Mouse (Mus musculus): ENCODE measurements around the gene Rhou. TPM values are rescaled to one million over a fixed set of nuclear protein-coding genes. Genes with fewer than 3 reads are reported as not detected.
A peak's percentile ranks its signal among the peaks of the same experiment; 100 is the strongest.

Rhou gene
- total and polyA plus RNA-seq, 3 experiments: 12.3 to 43.0 (median 31.7) TPM

- DNase-seq: no peak
Measured at GRCm38 (mm10) chr8:123649483-123649882, 4.2 kb upstream of the Rhou start.

- no peak for DNase-seq
Measured at GRCm38 (mm10) chr8:123651390-123652098, 2.2 kb upstream of the Rhou start.

GRCm38 (mm10) chr8:123652641-123653040 lies 1.1 kb upstream of the Rhou start:
- DNase-seq: no peak

GRCm38 (mm10) chr8:123653994-123654569 lies 353 bp downstream of the Rhou start:
- peak; percentile 84 for DNase-seq

- no peak for DNase-seq
Measured at GRCm38 (mm10) chr8:123654763-123655162, 1.0 kb downstream of the Rhou start.

- peak; percentile 52 for DNase-seq
Measured at GRCm38 (mm10) chr8:123655351-123655779, 1.6 kb downstream of the Rhou start.

- no peak for DNase-seq
Measured at GRCm38 (mm10) chr8:123657826-123658225, 4.1 kb downstream of the Rhou start.

GRCm38 (mm10) chr8:123659469-123660057 lies 5.8 kb downstream of the Rhou start:
- no peak for DNase-seq

GRCm38 (mm10) chr8:123661515-123661914 lies 7.8 kb downstream of the Rhou start:
- no peak for DNase-seq

- DNase-seq: no peak
Measured at GRCm38 (mm10) chr8:123665580-123665979, 11.9 kb downstream of the Rhou start.

GRCm38 (mm10) chr8:123666832-123667231 lies 13.1 kb downstream of the Rhou start:
- no peak for DNase-seq

- DNase-seq: no peak
Measured at GRCm38 (mm10) chr8:123668681-123669080, 15.0 kb downstream of the Rhou start.

GRCm38 (mm10) chr8:123670766-123671165 lies 17.0 kb downstream of the Rhou start:
- no peak for DNase-seq

GRCm38 (mm10) chr8:123671454-123671853 lies 17.7 kb downstream of the Rhou start:
- DNase-seq: no peak

- no peak for DNase-seq
Measured at GRCm38 (mm10) chr8:123672648-123673047, 18.9 kb downstream of the Rhou start.

GRCm38 (mm10) chr8:123675611-123676010 lies 21.9 kb downstream of the Rhou start:
- DNase-seq: no peak

GRCm38 (mm10) chr8:123678390-123678789 lies 24.7 kb downstream of the Rhou start:
- no peak for DNase-seq

GRCm38 (mm10) chr8:123682073-123682761 lies 28.5 kb downstream of the Rhou start:
- peak; percentile 63 for DNase-seq

GRCm38 (mm10) chr8:123683321-123683720 lies 29.6 kb downstream of the Rhou start:
- no peak for DNase-seq

- peak; percentile 87 for DNase-seq
Measured at GRCm38 (mm10) chr8:123684806-123685205, 31.1 kb downstream of the Rhou start.

GRCm38 (mm10) chr8:123685477-123685876 lies 31.7 kb downstream of the Rhou start:
- DNase-seq: peak; percentile 27

GRCm38 (mm10) chr8:123687826-123688225 lies 34.1 kb downstream of the Rhou start:
- no peak for DNase-seq

Data from adrenal gland, adult 2 months (tissue).